Mouse (Mus musculus) lung, postnatal 10 days (tissue): ENCODE measurements around the gene Stx1a.
"Not testable (repeated sequence)": the region's sequence is repeated elsewhere in the genome, so short reads cannot be mapped to it uniquely, and the experiment has no call there.

ENCODE experiments used
- DNase-seq: peaks from one replicate; pipeline ENCODE4 v3.0.0; 2021

The Stx1a gene

GRCm38 (mm10) chr5:135042105-135042788 is 19.0 kb downstream of the Stx1a start:
- DNase-seq: no peak

GRCm38 (mm10) chr5:135044575-135044974 is 21.3 kb downstream of the Stx1a start:
- no peak for DNase-seq

GRCm38 (mm10) chr5:135048539-135048938 is 25.3 kb downstream of the Stx1a start:
- no peak for DNase-seq

GRCm38 (mm10) chr5:135049268-135049667 is 26.0 kb downstream of the Stx1a start:
- DNase-seq: not testable (repeated sequence)

GRCm38 (mm10) chr5:135053356-135053755 is 30.1 kb downstream of the Stx1a start:
- no peak for DNase-seq

GRCm38 (mm10) chr5:135063629-135064381 is 40.5 kb downstream of the Stx1a start, which contains the start of gene Dnajc30:
Gene Dnajc30, plus strand, starts transcription at chr5:135064202.
- peak; percentile 98 for DNase-seq

- no peak for DNase-seq
Observed at GRCm38 (mm10) chr5:135064382-135064766, 41.1 kb downstream of the Stx1a start.

- not testable (repeated sequence) for DNase-seq
Observed at GRCm38 (mm10) chr5:135064909-135065446, 41.7 kb downstream of the Stx1a start, which contains the start of gene Bud23. Gene Bud23, minus strand, starts transcription at chr5:135064959.

- DNase-seq: no peak
Observed at GRCm38 (mm10) chr5:135066008-135066407, 42.7 kb downstream of the Stx1a start.

GRCm38 (mm10) chr5:135070448-135070847 is 47.2 kb downstream of the Stx1a start:
- DNase-seq: no peak

GRCm38 (mm10) chr5:135072061-135072460 is 48.8 kb downstream of the Stx1a start:
- DNase-seq: no peak

- no peak for DNase-seq
Observed at GRCm38 (mm10) chr5:135072720-135073119, 49.4 kb downstream of the Stx1a start.

- no peak for DNase-seq
Observed at GRCm38 (mm10) chr5:135073349-135074150, 50.3 kb downstream of the Stx1a start.

GRCm38 (mm10) chr5:135075655-135076054 is 52.4 kb downstream of the Stx1a start:
- no peak for DNase-seq

GRCm38 (mm10) chr5:135076368-135076767 is 53.1 kb downstream of the Stx1a start:
- DNase-seq: no peak

- peak; percentile 64 for DNase-seq
Observed at GRCm38 (mm10) chr5:135076931-135077505, 53.7 kb downstream of the Stx1a start.

- DNase-seq: peak; percentile 95
Observed at GRCm38 (mm10) chr5:135077564-135078481, 54.5 kb downstream of the Stx1a start, which contains the start of gene Vps37d. Gene Vps37d, minus strand, starts transcription at chr5:135078266.

GRCm38 (mm10) chr5:135078482-135078810 is 55.2 kb downstream of the Stx1a start:
- DNase-seq: no peak

- no peak for DNase-seq
Observed at GRCm38 (mm10) chr5:135079578-135079977, 56.3 kb downstream of the Stx1a start.

GRCm38 (mm10) chr5:135080539-135080938 is 57.3 kb downstream of the Stx1a start:
- no peak for DNase-seq

- no peak for DNase-seq
Observed at GRCm38 (mm10) chr5:135086871-135087270, 63.6 kb downstream of the Stx1a start.

- DNase-seq: no peak
Observed at GRCm38 (mm10) chr5:135089653-135090052, 66.4 kb downstream of the Stx1a start, which contains the start of gene Mlxipl. Gene Mlxipl, plus strand, starts transcription at chr5:135089890.
